Mouse (Mus musculus): ENCODE results near the gene Rims1.
A peak's percentile ranks its signal among the peaks of the same experiment; 100 is the strongest.

Rims1 gene

DNA sequence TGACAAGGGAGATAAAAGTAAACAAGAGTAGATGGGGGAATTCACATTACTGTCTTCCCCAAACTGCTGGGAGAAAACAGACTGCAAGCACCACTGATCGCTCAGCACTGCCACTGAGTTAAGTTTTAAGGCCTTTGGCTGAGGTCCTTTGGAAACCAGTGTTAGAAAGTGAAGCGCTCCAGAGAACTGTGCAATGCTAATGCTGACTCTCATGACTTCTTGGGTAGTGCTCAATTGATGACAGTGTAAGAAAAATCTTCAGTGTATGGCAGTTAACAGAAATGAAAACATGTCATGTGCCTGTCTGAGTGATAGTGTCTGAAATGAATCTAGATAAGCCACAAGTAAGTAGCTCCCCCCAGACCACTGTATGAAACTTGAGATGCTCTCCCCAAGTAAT lies 111.3 kb downstream of the Rims1 start:
- no peak for DNase-seq

DNA sequence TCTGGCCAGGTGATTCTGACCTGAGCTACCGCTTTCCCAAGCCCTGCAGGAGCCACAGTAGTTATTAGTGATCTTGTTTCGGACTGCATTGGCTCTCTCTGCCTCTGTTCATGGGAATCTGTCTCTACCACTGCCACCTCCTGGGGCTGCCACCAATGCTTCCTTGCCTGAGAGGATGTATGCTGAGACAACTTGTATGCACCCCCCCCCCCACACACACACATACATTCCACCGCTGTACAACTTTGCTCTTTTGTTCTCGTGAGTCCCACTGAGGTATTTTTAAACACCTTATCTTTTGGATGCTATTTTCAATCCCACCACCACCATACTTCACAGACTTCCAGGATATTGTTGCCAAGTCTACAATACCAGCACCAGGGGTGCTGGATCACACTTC lies 122.3 kb downstream of the Rims1 start:
- no peak for DNase-seq

DNA sequence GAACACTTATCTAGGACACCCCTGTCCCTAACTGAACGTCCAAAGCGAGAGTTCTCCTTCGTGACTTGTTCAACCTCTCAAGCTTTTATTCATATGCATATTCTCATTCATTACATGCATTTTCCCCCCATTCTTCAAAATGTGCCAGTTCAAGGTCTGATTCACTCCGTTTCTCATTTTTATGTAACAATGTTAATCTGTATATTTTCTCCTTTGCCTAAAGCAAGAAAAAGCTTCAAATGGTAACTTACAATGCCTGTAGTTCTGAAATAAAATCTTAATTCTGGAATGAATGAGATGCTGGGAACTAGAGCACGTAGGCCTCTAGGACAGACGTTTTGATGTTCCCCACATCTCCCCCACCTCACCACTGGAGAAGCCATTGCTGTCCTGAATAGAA lies 141.6 kb downstream of the Rims1 start:
- no peak for DNase-seq

DNA sequence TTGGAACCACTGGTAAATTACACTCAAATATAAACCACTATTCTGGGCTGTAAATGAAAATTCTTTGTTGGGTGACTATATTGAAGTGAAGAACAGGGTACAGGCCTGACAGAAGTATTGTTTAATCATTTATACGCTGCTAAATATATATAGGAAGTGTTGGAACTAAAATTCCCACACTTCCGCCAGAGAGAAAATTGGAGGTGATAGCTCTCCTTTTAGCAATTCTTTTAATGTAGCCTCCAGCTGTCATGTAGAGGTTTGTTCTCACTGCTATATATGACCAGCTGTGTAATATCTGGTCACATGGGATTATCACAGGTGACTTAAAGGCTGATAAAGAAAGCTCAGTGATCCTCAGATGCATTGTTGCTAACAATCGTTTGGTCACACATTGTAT lies 144.0 kb downstream of the Rims1 start:
- DNase-seq, result no peak

DNA sequence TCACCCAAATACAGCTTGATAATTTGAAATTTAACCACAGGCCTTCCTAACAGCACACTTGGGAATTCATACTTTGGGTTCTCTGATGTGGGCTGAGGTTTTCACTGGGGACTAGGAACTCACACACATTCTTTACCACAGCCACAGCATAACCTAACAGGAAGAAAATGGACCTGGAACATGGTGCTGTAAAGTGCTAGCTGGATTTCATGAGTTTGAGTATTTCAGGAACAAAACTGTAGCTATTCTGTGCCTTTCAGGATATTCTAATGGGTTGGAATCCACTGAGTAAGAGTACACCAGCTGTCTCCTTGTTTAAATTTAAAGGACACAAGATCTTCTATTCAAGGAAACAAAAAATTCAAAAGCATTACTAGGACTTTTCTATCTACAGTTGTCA lies 149.8 kb downstream of the Rims1 start:
- DNase-seq, result no peak

DNA sequence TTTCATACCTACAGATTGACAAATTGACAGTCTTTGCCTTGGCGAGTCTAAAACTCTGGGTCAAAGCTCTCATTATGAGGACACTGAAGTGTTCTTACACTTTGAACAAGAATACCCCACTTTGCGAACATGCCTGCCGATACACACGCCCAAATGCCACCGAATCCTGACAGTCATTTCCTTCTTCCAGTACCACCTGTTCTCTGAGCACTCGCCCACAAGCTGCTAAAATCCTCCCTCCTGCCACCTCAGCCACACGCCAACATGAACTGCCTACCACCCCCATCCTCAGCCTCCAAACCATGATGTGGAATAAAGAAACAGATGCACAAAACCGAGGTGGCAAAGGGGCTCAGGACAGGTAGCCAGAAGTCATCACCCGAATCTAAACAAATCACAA lies 150.9 kb downstream of the Rims1 start:
- DNase-seq, result peak; percentile 31 to 37

DNA sequence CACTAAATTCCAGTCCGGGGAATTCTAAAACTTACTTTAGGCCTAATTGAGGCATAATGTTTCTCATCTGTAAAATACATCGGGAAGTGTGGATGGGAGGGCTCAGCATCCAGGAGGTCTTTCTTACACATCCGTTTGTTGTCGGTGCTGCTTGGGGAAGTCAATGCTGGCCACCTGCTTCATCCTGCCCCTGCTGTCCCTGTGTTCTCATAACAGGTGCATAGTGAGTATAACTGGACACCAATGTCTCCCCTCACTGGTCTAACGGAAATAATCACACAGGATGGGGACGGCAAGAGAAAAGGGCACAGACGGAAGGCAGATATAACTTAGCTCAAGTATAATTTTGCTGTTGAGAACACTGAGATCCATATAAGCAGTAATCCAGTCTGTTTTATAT lies 155.2 kb downstream of the Rims1 start:
- peak; percentile 27 to 28 for DNase-seq

DNA sequence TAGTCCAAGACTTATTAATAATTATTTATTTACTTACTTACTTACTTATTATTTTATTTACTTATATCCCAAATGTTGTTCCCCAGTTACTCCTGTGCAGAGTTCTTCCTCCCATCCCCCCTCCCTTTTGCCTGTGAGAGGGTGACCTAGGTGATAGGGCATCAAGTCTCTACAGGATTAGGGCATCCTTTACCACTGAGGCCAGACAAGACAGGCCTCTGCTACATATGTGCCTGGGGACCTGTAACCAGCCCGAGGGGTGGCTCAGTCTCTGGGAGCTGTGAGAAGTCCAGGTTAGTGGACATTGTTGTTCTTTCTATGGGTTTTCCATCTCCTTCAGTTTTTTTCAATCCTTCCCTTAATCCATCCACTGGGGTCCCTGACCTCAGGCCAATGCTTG lies 156.4 kb downstream of the Rims1 start:
- no peak for DNase-seq

DNA sequence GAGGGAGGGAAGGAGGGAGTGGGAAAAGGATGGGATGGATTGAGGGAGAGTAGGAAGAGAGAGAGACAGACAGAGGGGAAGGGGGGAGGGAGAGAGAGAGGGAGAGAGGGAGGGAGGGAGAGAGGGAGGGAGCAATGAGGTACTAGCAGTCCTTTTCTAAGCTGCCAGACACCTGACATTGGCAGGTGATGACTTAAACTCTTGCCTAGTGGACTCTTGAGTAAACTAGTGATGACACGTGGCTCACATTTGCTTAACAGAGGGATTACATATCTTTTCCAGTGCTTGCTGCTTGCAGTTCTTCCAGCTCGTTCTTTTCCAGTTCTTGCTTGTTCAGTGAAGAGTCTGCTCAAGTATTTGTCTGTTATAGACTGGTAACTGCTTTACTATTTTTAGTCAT lies 160.5 kb downstream of the Rims1 start:
- no peak for DNase-seq

DNA sequence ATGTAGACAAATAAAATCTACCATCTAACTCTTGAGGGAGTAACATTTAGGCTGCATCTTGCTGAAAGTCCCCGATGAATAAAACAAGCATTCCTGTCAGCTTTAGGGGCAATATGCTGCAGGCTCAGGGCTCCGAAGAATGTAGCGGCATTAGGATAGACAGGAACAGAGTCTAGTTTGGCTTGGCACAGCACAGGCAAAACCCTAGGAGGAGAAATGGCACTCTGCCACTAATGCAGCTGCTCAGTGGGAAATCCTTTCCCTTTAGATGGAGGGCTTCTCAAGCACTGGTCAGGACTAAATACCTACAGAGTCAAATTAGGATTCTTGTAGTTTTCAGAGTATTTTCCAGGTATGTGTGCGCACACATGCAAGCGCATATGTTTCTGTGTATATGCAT lies 165.2 kb downstream of the Rims1 start:
- DNase-seq, result peak; percentile 90 to 91

DNA sequence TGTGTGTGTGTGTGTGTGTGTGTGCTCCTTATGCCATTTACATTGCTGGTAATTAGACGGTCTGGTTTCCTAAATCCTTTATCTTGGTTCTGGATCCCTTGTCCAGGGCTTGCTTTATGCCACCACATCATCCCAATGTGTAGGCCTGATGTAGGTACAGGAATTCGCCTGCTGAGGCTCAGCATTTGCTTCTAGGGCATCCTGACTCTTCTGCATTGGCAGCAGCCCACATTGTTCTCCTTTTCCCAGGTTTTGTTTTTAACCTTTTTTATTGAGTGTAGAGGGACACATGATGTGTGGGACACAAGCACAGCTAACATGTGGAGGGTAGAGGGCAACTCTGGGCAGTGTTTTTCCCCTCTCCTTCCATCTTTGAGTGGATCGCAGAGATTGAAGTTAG lies 166.1 kb downstream of the Rims1 start:
- no peak for DNase-seq

DNA sequence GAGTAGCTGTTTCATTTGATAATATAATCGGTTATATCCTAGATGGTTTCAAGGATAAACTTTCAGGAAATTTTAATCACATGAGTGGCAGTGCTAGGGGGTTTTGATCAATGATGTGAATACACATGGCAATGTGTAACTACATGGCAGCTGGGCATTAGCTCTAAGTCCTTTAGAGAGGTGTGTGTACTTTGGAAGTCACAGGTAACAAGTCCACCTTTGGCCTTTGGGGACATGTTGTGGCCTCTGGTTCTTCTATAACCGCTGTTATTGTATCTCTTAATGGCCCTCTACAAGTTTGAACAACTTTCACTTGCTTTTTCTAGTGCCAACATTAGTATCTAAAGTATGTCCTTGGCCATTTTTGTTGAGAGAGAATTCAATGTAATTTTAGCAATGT lies 171.9 kb downstream of the Rims1 start:
- no peak for DNase-seq

DNA sequence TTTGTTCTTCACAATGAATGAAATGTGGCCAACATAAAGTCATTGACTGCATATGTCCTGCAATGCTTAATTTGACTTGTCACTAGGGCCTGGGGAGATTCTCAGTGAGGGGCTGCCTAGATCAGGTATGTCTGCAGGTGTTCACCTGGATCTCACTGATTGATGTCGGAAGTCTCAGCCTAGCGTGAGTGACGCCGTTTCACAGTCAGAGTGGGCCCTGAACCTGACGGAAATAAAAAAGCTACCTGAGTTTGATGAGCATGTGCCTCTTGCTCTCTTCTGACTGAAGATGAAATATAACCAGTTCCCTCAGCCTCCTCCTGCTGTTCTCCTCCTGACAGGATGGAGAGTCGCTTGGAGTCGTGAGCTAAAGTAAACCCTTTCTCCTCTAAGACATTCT lies 173.2 kb downstream of the Rims1 start:
- DNase-seq, result peak; percentile 13 to 49

DNA sequence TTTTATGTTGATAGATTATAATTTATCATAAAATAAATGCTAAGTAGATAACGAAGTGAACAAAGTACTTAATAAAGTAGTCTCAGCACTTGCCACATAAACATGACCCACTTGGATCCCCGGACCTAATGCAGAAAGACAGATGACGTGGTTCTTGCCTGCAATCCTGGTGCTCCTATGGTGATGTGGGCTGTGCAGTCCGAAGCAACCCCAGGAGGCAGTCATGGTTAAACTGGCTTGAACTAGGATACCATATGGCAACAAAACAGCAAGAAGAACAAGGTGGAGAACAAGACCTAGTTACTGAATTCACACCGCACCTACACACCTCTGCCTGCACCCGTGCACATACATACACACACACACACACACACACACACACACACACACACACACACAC lies 173.8 kb downstream of the Rims1 start:
- peak; percentile 61 to 76 for DNase-seq

DNA sequence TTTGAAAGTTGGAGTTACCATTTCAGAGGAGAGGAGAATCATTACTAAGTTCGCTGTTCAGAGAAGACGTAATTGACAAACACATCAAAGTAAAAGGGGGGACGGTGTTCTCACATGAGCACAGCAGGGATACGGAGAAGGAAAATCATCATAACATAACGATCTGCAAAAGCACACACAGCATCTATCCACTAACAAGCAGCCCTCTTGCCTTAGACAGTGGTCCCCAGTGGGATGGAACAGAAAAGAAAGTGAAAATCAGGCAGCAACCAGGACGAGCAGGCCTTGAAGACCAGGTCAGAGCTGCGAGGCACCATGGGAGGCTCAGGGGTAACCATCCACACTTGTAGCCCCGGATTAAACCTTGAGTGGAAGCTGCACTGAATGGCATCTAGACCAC lies 176.8 kb downstream of the Rims1 start:
- no peak for DNase-seq

DNA sequence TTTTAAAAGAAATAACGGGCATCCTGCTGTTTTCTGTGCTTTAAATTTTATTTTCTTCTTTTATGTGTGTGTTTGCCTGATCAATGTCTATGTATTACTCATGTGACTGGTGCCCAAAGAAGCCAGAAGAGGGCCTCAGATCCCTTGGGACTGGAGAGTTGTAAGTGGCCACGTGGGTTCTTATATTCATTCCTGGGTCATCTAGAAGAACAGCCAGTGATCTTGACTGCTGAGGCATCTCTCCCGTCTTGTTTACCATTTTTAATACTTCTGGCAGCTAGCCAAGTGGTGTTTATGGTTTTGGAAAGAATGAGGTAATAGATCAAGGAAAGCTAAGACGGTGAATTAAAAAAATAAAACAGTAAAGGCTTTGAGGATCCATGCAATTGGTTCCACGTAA lies 178.8 kb downstream of the Rims1 start:
- DNase-seq, result peak; percentile 25 to 33

DNA sequence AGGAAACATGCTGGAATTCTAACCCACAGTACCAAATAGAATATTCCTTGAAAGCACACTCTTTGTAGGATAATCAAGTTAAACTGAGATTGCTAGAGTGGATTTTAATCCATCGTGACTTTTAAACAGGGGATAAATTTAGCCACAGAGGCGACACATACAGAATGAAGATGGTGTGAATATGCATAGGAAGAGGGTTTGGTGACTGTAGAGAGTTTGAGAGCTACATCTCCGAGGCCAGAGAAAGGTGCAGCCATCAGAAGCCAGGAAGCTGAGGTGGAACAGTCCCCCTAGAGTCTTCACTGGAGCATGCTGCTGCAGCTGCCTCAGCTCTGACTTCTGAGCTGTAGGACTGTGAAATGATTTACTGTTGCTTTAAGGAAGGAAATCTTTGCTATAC lies 179.5 kb downstream of the Rims1 start:
- no peak for DNase-seq

DNA sequence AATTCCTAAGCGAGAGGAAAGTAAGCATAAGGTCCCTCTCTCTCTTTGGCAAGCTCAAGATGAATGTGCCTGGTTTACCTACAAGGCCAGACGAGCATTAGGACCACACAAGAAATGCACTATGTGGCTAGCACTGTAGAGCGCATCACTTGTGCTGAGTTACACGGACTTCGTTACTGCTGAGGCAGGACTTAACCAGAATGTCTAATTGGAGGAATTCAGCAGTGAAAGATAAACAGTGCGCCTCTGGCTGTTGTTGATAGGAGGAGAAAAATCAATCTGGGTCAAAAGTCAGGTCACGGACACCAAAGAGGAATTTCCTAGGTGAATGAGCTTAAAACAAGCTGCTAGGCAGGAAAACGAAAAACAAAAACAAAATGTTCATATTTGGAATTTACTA lies 185.0 kb downstream of the Rims1 start:
- no peak for DNase-seq

DNA sequence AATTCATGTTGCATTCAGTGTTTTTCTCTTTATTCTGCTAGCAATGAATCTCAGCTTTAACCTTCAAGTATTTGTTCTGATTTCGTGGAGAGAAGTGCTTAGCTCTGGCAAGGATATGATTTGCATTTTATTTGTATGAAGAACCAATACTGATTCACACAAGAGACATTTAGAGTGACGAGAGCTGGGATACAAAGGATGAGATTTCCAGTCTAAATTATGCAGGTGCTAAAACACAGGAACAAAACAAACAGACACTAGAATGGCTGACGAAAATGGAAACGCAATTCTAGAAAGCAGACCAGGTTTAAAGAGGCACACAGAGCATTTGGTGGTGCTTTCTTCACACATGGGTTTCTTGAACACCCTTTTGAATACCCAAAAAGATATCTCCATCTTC lies 190.2 kb downstream of the Rims1 start:
- no peak for DNase-seq

DNA sequence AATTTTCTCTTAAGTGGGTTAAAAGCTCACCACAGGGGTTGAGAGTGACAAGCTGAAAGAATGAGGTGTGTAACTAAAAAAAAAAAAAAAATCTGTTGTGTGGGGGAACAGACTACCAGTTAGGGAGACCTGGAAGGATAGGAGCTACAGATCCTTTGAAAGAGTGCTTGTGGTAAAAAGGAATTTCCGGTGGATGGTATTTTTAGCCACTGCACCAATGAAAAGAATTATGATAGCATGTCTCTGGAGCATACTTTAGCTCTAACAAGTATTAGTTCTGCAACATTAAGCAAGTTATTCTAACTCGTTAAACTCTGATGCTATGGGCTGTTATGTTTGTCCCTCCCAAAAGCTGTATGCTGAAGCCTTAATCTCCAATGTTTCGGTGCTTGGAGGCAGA lies 192.2 kb downstream of the Rims1 start:
- DNase-seq, result no peak

DNA sequence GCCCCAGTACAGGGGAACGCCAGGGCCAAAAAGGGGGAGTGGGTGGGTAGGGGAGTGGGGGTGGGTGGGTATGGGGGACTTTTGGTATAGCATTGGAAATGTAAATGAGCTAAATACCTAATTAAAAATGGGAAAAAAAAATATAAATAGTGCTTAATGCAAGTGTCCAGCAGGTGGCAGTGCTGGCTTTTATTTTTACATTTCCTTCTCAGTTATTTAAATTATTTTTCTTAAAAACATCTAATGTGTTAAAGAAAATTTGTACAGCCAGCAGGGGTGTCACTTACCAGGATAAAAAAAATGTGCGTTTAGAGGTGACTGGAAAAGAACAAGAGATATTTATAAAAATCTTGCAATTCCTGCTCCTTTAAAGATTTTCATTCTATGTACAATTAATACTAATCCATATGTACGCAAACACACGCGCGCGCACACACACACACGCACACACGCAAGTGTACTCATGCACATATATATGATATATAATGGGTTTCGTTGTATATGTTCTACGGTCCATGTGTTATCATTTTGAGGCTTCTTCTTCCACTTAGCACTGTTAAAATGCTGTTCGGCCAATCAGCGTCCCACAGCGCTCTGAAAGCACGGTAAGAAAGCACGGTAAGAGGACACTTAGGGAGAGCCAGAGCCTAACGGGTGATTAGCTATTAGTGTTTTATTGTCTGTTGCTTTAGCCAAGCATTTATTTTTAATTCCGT lies 201.3 kb downstream of the Rims1 start:
- DNase-seq, result peak; percentile 41 to 63

DNA sequence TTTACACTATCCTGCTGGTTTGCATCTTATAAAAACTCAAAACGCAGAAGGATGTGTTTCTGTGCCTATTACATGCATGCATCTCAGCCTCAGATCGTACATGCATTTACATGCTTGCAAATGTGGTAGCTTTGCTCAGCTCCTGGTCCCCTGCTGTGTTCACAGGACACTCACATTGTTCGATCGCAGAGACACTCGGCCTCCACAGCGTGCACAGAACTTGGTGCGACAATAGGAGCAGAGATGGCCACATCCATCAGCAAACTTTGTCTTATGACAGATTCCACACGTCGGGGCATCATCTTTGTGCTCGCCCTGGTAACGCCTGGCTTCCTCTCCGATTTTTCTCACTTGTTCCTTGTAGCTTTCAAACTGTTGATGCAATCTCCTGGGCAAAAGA lies 209.6 kb downstream of the Rims1 start:
- peak in 1 of 2 experiments; percentile 29 for DNase-seq

DNA sequence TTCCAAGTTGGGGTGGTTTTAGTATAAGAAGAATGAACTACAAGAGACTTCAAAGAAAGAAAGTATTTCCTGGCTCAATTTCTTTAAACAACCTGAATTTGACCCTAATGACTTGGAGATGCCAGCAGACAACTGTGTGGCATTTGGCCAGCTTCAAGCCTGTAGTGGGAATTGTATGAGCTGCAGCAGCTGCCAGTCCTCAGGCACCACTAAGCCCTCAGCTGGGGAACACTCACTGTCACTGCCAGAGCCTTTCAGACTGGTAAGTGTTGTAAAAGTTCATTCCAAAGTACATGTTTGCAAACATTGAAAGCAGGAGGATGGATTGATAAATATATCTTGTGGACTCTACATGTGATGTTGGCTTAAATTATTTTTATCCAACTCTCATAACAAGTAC lies 211.0 kb downstream of the Rims1 start:
- peak; percentile 20 to 36 for DNase-seq

DNA sequence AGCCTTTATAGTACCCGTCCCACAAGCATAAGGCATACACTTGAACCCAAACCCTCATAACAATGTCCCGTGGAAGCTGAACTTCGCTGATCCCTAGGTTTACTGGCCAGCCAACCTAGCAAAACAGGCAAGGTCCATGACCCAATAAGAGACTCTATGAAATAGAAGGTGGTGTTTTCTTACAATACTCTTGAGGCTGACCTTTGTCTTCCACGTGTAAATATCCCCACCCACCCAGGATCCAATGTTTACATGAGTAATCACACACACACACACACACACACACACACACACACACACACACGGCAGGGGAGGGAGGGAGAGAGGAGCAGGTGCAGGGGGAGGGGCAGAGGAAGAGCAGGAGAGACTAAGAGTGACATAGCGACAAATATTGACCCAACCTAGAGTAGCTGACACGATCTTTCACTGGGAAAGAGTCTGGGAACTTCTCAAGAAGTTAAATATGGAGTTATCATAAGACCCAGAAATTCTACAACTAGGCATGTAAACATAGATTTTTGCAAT lies 217.9 kb downstream of the Rims1 start:
- no peak for DNase-seq

DNA sequence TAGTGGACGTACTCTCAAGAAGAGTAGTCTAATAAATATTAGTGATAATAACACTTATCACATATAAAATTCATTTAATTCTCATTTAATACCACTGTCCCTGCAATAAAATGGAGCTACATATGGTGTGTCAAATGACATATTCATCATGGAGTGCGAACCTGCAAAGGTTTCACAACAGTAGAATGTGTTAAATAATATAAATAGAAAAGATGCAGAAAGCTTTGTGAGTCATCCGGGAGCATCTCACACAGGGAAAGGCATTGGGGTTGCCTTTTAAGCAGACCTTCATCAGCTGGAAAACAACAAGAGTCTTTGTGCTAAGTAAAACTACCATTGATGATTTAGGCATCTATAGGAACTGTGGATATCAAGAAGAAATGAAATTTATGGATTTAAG lies 220.2 kb downstream of the Rims1 start:
- DNase-seq, result no peak
